Mouse (Mus musculus): ENCODE measurements around the gene Slc4a5.

Slc4a5 gene

DNA sequence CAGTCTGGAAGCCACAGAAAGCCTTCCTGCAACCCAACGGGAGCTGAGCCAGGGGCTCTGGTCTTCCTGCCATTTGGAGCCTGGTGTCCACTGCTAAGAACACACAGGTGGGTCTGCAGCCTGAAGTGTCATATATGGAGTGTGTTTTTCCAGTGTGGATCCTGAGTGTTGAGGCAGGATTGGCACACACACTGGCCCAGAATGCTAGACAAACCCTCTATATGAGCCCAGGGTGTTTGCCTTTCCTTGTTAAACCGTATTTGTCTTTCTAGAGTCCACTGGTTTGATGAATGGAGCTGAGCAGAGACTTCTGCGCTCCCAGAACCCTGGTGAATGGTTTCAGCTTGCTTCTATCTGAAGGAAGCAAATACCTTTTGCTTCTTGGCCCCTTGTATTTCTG, at the start of gene Slc4a5:
TSS of gene Slc4a5 (plus strand) at position 15 of the 400 bp plus-strand sequence.
- DNase-seq (ENCODE audit: low spot score), result no peak

GRCm38 (mm10) chr6:83169872-83170271, 49.8 kb upstream of the Slc4a5 start:
- no peak for DNase-seq (ENCODE audit: low spot score)

- no peak for DNase-seq (ENCODE audit: low spot score)
Measured at GRCm38 (mm10) chr6:83171063-83171462, 48.6 kb upstream of the Slc4a5 start.

DNA sequence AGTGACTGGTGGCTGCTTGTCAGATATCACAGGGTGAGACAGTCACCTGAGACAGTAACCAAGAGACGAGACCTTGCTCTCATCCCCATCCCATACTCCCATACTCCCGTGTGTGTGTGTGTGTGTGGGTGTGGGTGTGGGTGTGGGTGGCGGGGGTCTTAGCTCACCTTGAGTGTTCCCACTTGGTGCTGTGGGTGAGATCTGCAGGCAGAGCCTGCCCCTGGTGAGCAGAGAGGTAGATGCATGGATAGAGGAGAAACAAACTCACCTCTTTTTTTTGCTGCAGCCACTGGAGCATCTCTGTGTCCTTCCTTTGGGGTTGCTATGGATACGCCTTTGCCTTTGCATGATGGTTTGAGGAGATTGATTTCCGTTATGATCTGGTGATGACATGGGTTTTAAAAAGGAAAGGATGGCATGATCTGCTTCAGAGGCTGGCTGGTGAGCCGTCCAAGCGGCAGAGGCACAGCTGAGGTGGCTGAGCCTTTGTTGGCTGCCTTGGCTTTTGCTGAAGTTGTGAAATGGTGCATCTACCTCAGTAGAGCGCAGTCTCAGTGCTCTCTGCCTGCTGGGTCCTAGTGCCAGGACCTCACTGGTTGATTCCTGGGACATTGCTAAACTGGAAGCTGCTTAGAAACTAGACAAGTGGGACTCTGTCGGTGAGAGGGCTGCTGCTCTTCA, 47.2 kb upstream of the Slc4a5 start:
- DNase-seq (ENCODE audit: low spot score), result no peak

GRCm38 (mm10) chr6:83175996-83176395, 43.6 kb upstream of the Slc4a5 start:
- DNase-seq (ENCODE audit: low spot score), result no peak

GRCm38 (mm10) chr6:83179390-83180117, 40.1 kb upstream of the Slc4a5 start:
- peak; percentile 67 for DNase-seq (ENCODE audit: low spot score)

DNA sequence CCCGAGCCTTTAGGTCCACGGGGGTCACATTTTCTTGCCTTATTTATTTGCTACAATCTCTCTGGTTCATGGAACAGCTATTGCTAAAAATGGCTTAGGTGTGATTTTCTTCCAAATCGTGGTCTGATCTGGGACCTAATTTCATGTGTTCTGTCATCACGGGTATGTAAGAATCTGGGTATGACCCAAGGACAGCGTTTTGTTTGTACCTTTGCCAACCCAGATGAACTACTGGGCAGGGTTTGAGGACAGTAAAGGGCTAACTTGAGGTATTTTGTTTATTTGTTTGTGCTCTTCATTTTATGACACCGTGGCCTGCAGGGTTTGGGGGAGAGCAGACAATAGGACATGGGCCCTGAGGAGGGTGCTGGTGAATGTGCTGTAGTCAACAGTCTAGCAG, 39.0 kb upstream of the Slc4a5 start:
- DNase-seq (ENCODE audit: low spot score), result no peak

DNA sequence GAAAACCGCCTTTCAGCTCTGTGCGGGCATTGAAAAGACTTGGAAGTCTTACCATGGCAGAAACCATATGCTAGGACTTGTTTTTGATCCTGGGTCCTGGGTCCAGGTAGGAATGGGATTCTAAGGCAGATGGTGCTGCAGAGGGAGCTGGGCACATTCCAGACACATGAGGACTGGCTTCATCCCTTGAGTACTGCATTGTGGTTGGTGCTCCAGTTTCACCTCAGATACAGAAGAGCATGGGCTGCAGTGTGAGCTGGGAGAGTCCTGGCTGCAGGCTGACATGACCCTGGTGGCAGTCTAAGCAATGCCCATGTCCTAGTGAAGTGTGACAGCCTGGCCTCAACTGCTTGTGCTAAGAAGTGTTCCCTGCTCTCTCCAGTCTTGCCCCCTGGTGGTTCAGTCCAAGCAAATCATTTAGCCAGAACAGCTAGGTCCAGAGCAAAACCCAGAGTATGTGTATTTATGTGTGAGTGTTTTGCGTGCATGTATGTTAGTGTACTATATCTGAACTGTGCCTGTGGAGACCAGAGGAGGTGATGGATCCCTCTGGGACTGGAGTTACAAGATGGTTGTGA, 34.7 kb upstream of the Slc4a5 start:
- peak; percentile 64 for DNase-seq (ENCODE audit: low spot score)

GRCm38 (mm10) chr6:83185895-83186861, 33.5 kb upstream of the Slc4a5 start:
- peak; percentile 80 for DNase-seq (ENCODE audit: low spot score)

GRCm38 (mm10) chr6:83186946-83187345, 32.7 kb upstream of the Slc4a5 start:
- DNase-seq (ENCODE audit: low spot score), result no peak

GRCm38 (mm10) chr6:83193571-83193970, 26.1 kb upstream of the Slc4a5 start:
- no peak for DNase-seq (ENCODE audit: low spot score)

DNA sequence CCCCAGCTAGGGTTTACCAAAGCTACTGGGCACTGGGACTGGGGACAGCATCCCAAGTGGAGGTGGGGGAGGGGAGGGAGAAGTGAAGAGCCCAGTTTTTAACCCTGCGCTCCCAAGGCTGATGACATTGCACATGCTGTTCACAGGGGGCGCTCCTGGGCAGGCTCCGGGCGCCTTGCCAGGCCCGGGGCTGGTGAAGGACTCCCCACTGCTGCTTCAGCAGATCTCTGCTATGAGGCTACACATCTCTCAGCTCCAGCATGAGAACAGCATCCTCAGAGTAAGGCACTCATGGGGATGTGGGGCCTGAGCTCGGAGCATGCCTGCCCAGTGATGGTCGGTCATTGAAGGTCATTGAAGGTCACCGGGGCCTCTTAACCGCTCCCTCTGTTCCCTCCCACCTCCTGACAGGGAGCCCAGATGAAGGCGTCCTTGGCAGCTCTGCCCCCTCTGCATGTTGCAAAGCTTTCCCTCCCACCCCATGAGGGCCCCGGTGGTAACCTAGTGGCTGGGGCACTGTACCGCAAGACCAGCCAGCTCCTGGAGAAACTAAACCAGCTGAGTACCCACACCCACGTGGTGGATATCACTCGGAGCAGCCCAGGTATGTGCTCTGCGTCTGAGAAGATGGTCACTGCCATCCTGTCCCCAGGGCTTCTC, 22.2 kb upstream of the Slc4a5 start:
- DNase-seq (ENCODE audit: low spot score), result peak; percentile 43

DNA sequence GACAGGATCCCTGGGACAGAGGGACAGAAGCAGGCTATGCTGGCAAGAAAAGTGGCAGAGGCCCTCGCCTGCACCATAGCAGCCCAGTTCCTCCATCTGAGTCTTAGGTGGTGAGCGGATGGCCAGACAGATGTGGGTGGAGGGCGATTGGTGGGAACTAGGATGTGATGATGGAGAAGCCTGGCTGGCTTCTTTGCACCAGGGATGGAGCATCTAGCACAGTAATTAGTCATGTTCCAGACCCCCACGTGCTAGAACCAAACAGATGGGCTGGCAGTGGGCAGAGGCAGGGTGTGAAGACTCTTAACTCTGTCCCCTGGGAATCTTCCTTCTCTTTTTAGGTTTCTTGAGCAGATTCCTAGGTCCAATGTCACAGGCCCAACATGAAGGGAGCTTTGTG, 16.3 kb upstream of the Slc4a5 start:
- no peak for DNase-seq (ENCODE audit: low spot score)

GRCm38 (mm10) chr6:83205851-83206250, 13.8 kb upstream of the Slc4a5 start:
- no peak for DNase-seq (ENCODE audit: low spot score)

DNA sequence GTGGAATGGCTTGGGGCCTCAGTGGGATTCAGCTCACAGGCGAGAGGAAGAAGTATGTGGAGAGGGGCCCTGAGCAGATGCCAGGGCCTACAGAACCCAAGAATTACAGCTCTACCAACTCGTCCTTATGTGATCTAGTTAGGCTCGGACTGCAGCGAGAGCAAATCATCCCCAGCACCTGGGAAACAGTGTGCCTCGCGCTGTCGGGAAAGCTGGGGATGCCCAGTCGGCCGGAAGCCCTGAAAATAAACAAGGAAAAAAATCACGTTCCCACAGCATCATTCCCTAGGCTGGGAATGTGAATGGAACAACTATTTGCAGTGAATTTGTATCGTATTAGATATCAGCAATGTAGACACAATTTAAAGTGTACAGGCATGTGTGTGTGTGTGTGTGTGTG, 13.3 kb upstream of the Slc4a5 start:
- DNase-seq (ENCODE audit: low spot score), result no peak

- DNase-seq (ENCODE audit: low spot score), result no peak
Measured at GRCm38 (mm10) chr6:83207361-83208049, 12.1 kb upstream of the Slc4a5 start.

DNA sequence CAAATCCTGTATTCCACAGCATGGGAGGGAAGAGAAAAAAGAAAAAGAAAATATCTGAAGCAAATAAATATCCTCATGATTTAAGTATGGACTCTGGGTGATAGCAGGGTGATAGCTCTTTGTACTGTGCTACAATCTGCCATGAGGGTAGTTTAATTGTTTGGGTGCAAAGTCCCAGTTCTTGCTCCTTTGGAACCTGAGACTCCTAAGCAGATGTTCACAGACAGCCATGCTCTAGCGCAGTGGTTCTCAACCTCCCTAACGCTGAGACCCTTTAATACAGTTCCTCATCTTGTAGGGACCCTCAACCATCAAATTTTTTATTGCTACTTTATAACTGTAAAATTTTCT, 11.6 kb upstream of the Slc4a5 start:
- no peak for DNase-seq (ENCODE audit: low spot score)

- DNase-seq (ENCODE audit: low spot score), result no peak
Measured at GRCm38 (mm10) chr6:83210495-83210894, 9.1 kb upstream of the Slc4a5 start.

DNA sequence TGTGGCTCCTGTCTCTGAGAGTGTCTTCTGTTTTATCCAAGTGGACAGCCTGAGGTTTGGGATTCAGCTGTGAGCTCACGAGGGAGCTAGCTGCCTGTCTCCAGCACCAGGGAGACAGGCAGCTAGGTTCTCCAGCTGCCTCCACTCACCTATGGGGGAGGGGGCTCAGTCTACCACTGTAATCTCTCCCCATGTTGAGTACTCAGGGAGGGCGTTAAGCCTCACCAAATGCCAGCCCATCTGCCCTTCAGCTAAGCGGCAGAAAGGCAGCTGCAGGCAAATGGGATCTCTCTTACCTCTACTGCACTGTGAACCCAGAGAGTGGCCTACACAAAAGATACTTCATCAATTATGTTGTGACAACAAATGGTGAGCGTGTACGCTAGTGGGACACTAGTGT, 8.1 kb upstream of the Slc4a5 start:
- DNase-seq (ENCODE audit: low spot score), result no peak

DNA sequence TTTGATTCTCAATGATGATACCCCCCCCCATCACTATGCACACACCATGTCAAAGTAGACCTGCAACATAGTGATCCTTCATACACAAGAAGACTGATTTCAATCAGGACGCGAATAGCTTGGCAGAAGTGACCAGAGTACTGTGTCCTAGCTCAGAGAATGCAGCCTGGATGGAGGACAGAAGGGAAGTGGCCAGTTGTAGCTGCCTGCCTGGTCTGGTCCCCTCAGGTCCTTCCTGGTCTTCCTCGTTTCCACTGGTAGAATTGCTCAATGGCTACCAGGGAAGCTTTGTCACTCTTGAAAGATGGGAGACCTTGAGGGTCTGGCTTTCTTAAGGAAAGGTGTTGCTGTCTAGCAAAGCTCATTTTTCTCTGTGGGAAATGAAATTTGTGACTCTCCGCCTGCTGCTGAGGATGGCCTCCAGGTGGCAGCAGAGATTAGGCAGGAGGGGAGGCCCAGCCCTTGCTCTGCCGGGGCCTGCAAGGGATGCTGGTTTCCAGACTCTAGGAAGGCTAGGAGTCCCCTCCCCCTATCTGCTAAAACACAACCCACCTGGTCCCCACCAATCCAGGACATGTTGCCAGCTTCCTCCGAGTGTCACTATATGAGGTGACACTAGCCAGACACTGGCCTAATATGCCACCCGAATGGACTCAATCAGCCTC, 4.5 kb upstream of the Slc4a5 start:
- DNase-seq (ENCODE audit: low spot score), result peak; percentile 81

DNA sequence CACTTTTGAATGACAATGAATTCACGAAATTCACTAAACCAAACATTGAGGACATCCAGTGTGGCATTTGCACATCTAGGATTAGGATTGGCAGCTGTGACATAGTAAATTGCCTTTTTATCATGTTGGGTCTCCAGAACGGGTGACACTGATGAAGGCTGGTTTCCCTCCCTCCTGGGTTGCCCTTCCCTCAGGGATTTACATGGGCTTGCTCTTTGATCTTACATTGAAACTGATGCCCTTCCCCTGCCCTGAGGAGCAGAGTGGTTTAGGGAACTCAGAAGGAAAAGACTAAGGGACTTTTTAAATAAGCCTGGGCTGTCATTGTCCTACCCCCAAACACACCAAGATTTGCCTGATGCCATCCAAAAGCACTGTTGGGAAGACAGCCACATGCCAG, 11.9 kb downstream of the Slc4a5 start:
- no peak for DNase-seq (ENCODE audit: low spot score)

All from MN1 (cell line).